Mouse (Mus musculus) stomach, postnatal 0 days (tissue): Measurements from ENCODE around the gene Rrp1b.

Experiments used
- CTCF ChIP-seq: IDR thresholded peaks from 2 replicates; pipeline ENCODE4 v1.5.1; 2016; ENCODE audit warnings: antibody characterized with exemption, low read depth, mild to moderate bottlenecking, moderate library complexity
- EP300 ChIP-seq: optimal IDR thresholded peaks from 2 replicates; pipeline ENCODE3; 2016; ENCODE audit warnings: antibody characterized with exemption

- TF ChIP-seq CTCF (no peak), EP300 (no peak)
These were observed 56.3 kb downstream of the Rrp1b start for GRCm38 (mm10) chr17:32092241-32092619.
